Mouse (Mus musculus): ENCODE data around the gene Nup50. TPM values are rescaled to one million over a fixed set of nuclear protein-coding genes. Genes with fewer than 3 reads are reported as not detected.

Nup50 gene
- polyA plus RNA-seq, 1 experiment from 2014 or later = 56.4 TPM

GRCm38 (mm10) chr15:84923508-84924181 is 434 bp downstream of the Nup50 start:
- H3K9me3 ChIP-seq (replicated peaks) = no peaks in the 10 kb centered on the region
- peak; percentile 76 for ATAC-seq (ENCODE audit: low FRiP score)
- peak overlapping the region; percentile 90 for H3K4me2 ChIP-seq (replicated peaks)
- peak overlapping the region; percentile 93 for H3K4me3 ChIP-seq
- peaks cover 31% of the 10 kb centered on the region for H3K4me1 ChIP-seq
- H3K27me3 ChIP-seq = no peaks in the 10 kb centered on the region
- WGBS = under 1% methylated on average over 65 of the region's 68 CpGs
- H3K36me3 ChIP-seq = peaks cover 14% of the 10 kb centered on the region
- peak overlapping the region; percentile 94 for H3K9ac ChIP-seq
- H3K27ac ChIP-seq = peak overlapping the region; percentile 96

- ATAC-seq (ENCODE audit: low FRiP score) = no peak
- H3K4me3 ChIP-seq = peak overlapping the region; percentile 93
- H3K9me3 ChIP-seq (replicated peaks) = no peaks in the 10 kb centered on the region
- H3K4me1 ChIP-seq = peaks cover 31% of the 10 kb centered on the region
- WGBS = 18% methylated on average over 9 of the region's 9 CpGs
- H3K27me3 ChIP-seq = no peaks in the 10 kb centered on the region
- peak overlapping the region; percentile 90 for H3K4me2 ChIP-seq (replicated peaks)
- H3K27ac ChIP-seq = 0 out of 2 replicates have a peak overlapping the region, but pooled peaks have one; percentile 96
- peak overlapping the region; percentile 94; the same call in 1 of the 2 replicates for H3K9ac ChIP-seq
- H3K36me3 ChIP-seq = peaks cover 26% of the 10 kb centered on the region
These were observed 1.6 kb downstream of the Nup50 start for GRCm38 (mm10) chr15:84924781-84925315.

GRCm38 (mm10) chr15:84925495-84926018 is 2.3 kb downstream of the Nup50 start:
- 88% methylated on average over 1 of the region's 1 CpGs for WGBS
- no peaks in the 10 kb centered on the region for H3K9me3 ChIP-seq (replicated peaks)
- H3K36me3 ChIP-seq = peaks cover 33% of the 10 kb centered on the region
- H3K4me3 ChIP-seq = no peak overlapping the region
- no peak overlapping the region for H3K9ac ChIP-seq
- no peak for ATAC-seq (ENCODE audit: low FRiP score)
- peaks cover 31% of the 10 kb centered on the region for H3K4me1 ChIP-seq
- H3K4me2 ChIP-seq (replicated peaks) = peak overlapping the region; percentile 90
- no peak overlapping the region for H3K27ac ChIP-seq
- no peaks in the 10 kb centered on the region for H3K27me3 ChIP-seq

GRCm38 (mm10) chr15:84932351-84932750 is 9.1 kb downstream of the Nup50 start:
- H3K36me3 ChIP-seq = peaks cover 96% of the 10 kb centered on the region
- 71% methylated on average over 5 of the region's 5 CpGs for WGBS
- H3K27ac ChIP-seq = no peak overlapping the region
- H3K9me3 ChIP-seq (replicated peaks) = no peaks in the 10 kb centered on the region
- no peaks in the 10 kb centered on the region for H3K27me3 ChIP-seq
- H3K4me3 ChIP-seq = no peak overlapping the region
- H3K4me1 ChIP-seq = no peaks in the 10 kb centered on the region
- H3K9ac ChIP-seq = no peak overlapping the region
- H3K4me2 ChIP-seq (replicated peaks) = no peak overlapping the region
- ATAC-seq (ENCODE audit: low FRiP score) = no peak

GRCm38 (mm10) chr15:84934901-84935300 is 11.7 kb downstream of the Nup50 start:
- Histone ChIP-seq H3K27ac (no peak overlapping the region), H3K4me3 (no peak overlapping the region), H3K4me2 (replicated peaks) (no peak overlapping the region), H3K4me1 (no peaks in the 10 kb centered on the region), H3K9ac (no peak overlapping the region), H3K36me3 (peaks cover 98% of the 10 kb centered on the region), H3K27me3 (no peaks in the 10 kb centered on the region), H3K9me3 (replicated peaks) (no peaks in the 10 kb centered on the region)
- 96% methylated on average over 16 of the region's 16 CpGs for WGBS
- ATAC-seq (ENCODE audit: low FRiP score) = no peak

GRCm38 (mm10) chr15:84940102-84940501 is 16.9 kb downstream of the Nup50 start:
- WGBS = 63% methylated on average over 12 of the region's 12 CpGs
- H3K36me3 ChIP-seq = peaks cover 67% of the 10 kb centered on the region

GRCm38 (mm10) chr15:84942647-84943285 is 19.6 kb downstream of the Nup50 start:
- Histone ChIP-seq H3K27ac (no peak overlapping the region), H3K4me3 (no peak overlapping the region), H3K4me2 (replicated peaks) (no peak overlapping the region), H3K9me3 (replicated peaks) (no peaks in the 10 kb centered on the region), H3K4me1 (no peaks in the 10 kb centered on the region), H3K36me3 (peaks cover 50% of the 10 kb centered on the region), H3K27me3 (no peaks in the 10 kb centered on the region), H3K9ac (no peak overlapping the region)
- no peak for ATAC-seq (ENCODE audit: low FRiP score)
- 77% methylated on average over 11 of the region's 11 CpGs for WGBS

More at GRCm38 (mm10) chr15:84940102-84940501, 16.9 kb downstream of the Nup50 start:
- Histone ChIP-seq H3K4me3 (no peak overlapping the region), H3K4me1 (no peaks in the 10 kb centered on the region), H3K4me2 (replicated peaks) (no peak overlapping the region), H3K9me3 (replicated peaks) (no peaks in the 10 kb centered on the region), H3K9ac (no peak overlapping the region), H3K27ac (no peak overlapping the region), H3K27me3 (no peaks in the 10 kb centered on the region)
- no peak for ATAC-seq (ENCODE audit: low FRiP score)

- Histone ChIP-seq H3K27ac (no peak overlapping the region), H3K36me3 (peaks cover 50% of the 10 kb centered on the region), H3K4me1 (no peaks in the 10 kb centered on the region), H3K9ac (no peak overlapping the region), H3K4me3 (no peak overlapping the region), H3K4me2 (replicated peaks) (no peak overlapping the region), H3K27me3 (no peaks in the 10 kb centered on the region), H3K9me3 (replicated peaks) (no peaks in the 10 kb centered on the region)
- 87% methylated on average over 5 of the region's 5 CpGs for WGBS
- no peak for ATAC-seq (ENCODE audit: low FRiP score)
These were observed 21.1 kb downstream of the Nup50 start for GRCm38 (mm10) chr15:84944319-84944718.

- WGBS = 90% methylated on average over 14 of the region's 14 CpGs
- H3K36me3 ChIP-seq = peaks cover 71% of the 10 kb centered on the region
- ATAC-seq (ENCODE audit: low FRiP score) = no peak
- H3K9me3 ChIP-seq (replicated peaks) = no peaks in the 10 kb centered on the region
- no peak overlapping the region for H3K4me3 ChIP-seq
- no peak overlapping the region for H3K4me2 ChIP-seq (replicated peaks)
- H3K9ac ChIP-seq = no peak overlapping the region
- H3K27me3 ChIP-seq = no peaks in the 10 kb centered on the region
- no peak overlapping the region for H3K27ac ChIP-seq
- no peaks in the 10 kb centered on the region for H3K4me1 ChIP-seq
These were observed 25.8 kb downstream of the Nup50 start for GRCm38 (mm10) chr15:84948990-84949389.

- WGBS = 100% methylated on average over 4 of the region's 4 CpGs
- Histone ChIP-seq H3K9me3 (replicated peaks) (no peaks in the 10 kb centered on the region), H3K4me1 (no peaks in the 10 kb centered on the region), H3K27ac (no peak overlapping the region), H3K9ac (no peak overlapping the region), H3K27me3 (no peaks in the 10 kb centered on the region), H3K36me3 (peaks cover 82% of the 10 kb centered on the region), H3K4me2 (replicated peaks) (no peak overlapping the region), H3K4me3 (no peak overlapping the region)
- ATAC-seq (ENCODE audit: low FRiP score) = no peak
These were observed 26.8 kb downstream of the Nup50 start for GRCm38 (mm10) chr15:84950053-84950452.

GRCm38 (mm10) chr15:84953259-84953658 is 30.0 kb downstream of the Nup50 start:
- Histone ChIP-seq H3K4me3 (no peak overlapping the region), H3K4me1 (peaks cover 8% of the 10 kb centered on the region), H3K36me3 (peaks cover 84% of the 10 kb centered on the region), H3K4me2 (replicated peaks) (no peak overlapping the region), H3K9me3 (replicated peaks) (no peaks in the 10 kb centered on the region), H3K27me3 (no peaks in the 10 kb centered on the region), H3K9ac (no peak overlapping the region), H3K27ac (no peak overlapping the region)
- 97% methylated on average over 11 of the region's 11 CpGs for WGBS
- no peak for ATAC-seq (ENCODE audit: low FRiP score)

GRCm38 (mm10) chr15:84957851-84958250 is 34.6 kb downstream of the Nup50 start:
- WGBS = 26% methylated on average over 3 of the region's 3 CpGs
- H3K4me1 ChIP-seq = peaks cover 26% of the 10 kb centered on the region
- H3K9ac ChIP-seq = no peak overlapping the region

More at GRCm38 (mm10) chr15:84957851-84958250, 34.6 kb downstream of the Nup50 start:
- Histone ChIP-seq H3K36me3 (peaks cover 45% of the 10 kb centered on the region), H3K4me3 (no peak overlapping the region), H3K9me3 (replicated peaks) (no peaks in the 10 kb centered on the region), H3K27ac (no peak overlapping the region), H3K27me3 (no peaks in the 10 kb centered on the region), H3K4me2 (replicated peaks) (no peak overlapping the region)
- ATAC-seq (ENCODE audit: low FRiP score) = peak; percentile 66
